Mouse (Mus musculus) G1E (cell line): Measurements from ENCODE around the gene D5Ertd579e.

ENCODE experiments used
- CTCF ChIP-seq: IDR thresholded peaks from 2 replicates; pipeline ENCODE4 v1.5.1; 2012; ENCODE audit warnings: low read depth, low read length, inconsistent platforms, mixed read lengths
- GATA1 ChIP-seq: IDR thresholded peaks from 2 replicates; pipeline ENCODE4 v1.6.1; 2012; ENCODE audit warnings: borderline replicate concordance, low read length, inconsistent platforms, mixed read lengths
- POLR2AphosphoS5 ChIP-seq: IDR thresholded peaks from 2 replicates; pipeline ENCODE4 v1.6.1; 2012; ENCODE audit warnings: low read depth, low read length, inconsistent platforms; ENCODE audit not compliant: insufficient replicate concordance
- TAL1 ChIP-seq: conservative IDR thresholded peaks from 2 replicates; pipeline ENCODE4 v1.6.1; 2012; ENCODE audit warnings: low read depth, low read length, inconsistent platforms, mixed read lengths

DNA sequence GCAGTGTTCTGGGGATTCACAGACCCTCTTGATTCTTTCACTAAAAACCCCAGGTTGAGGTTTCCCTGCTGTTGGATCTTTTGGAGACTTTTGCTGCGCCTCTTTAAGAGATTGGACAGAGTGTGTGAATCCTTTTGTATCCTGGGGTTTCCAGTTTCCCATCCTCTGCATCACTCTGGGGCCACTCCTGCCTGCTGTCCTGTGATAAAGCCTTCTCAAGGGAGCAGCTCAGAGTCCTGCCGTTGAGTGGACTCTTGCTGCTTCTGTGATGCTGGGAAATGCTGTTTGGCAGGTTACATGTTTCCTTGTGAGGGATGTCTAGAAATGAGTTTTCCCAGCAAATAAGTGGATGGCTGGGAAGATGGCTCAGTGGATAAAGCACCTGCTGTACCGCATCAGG, 37.6 kb upstream of the D5Ertd579e start:
- TF ChIP-seq CTCF: no peak
- TF ChIP-seq GATA1: no peak
- no peak for TF ChIP-seq POLR2AphosphoS5
- TF ChIP-seq TAL1: no peak
